ENCODE assay signal across 19 mouse cellular contexts in the genomic region with DNA sequence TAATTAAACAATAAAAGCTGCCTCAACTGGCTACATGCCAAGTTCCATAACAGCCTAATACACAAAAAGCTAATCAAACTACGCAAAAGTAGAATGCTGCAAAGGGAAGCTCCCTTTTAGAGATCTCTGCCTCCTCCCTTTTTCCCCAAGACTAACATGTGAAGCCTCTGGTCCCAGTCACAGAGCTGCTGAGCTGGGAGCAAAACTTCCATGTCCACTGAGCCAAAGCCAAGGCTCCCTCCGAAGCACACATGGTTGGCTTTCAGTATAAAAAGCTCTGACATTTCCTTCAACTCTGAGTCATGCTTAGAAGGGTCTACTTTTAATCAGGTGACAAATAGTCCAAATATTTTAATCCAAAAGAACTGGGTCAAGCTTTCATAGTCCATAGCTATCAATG. TPM values are rescaled to one million over a fixed set of nuclear protein-coding genes. Genes with fewer than 3 reads are reported as not detected.
A peak's percentile ranks its signal among the peaks of the same experiment; 100 is the strongest.
DNase-seq lines count a peak whose midpoint lies in the region; ATAC-seq and TF ChIP-seq lines count a peak whose summit lies in the region.
"Had no signal": no experiment of that assay in that cellular context is flagged by ENCODE, and none has a peak within 500 bp of the region (broad histone marks: within the 10 kb centered on the region; RNA-seq: fewer than 3 reads in every experiment).

No protein-coding gene starts in this region.

- 0 out of 2 replicates have a peak, but pooled peaks cover 5% of the 10 kb centered on the region for H3K4me1 ChIP-seq in hindbrain, postnatal 0 days (ENCODE audit: insufficient read depth, low read length)
- H3K4me1 ChIP-seq in hindbrain, embryonic 16.5 days (ENCODE audit: control insufficient read depth, insufficient read depth, low read depth, low read length) = peaks cover 3% of the 10 kb centered on the region; the same call in 1 of the 2 replicates
- H3K4me1 ChIP-seq in liver, embryonic 13.5 days (replicated peaks) = peaks cover 47% of the 10 kb centered on the region
- H3K4me1 ChIP-seq: embryonic facial prominence, embryonic 10.5 days had no signal

- no peak overlapping the region for H3K4me2 ChIP-seq in hindbrain, postnatal 0 days (ENCODE audit: low read depth, low read length)
- H3K4me2 ChIP-seq in hindbrain, embryonic 16.5 days (ENCODE audit: low read length) = no peak overlapping the region
- H3K4me2 ChIP-seq in liver, embryonic 13.5 days = peak overlapping the region; percentile 24; the same call in 1 of the 2 replicates
- H3K4me2 ChIP-seq: heart, embryonic 12.5 days; lung, embryonic 15.5 days; neural tube, embryonic 12.5 days had no signal

- no peak overlapping the region for H3K4me3 ChIP-seq in hindbrain, postnatal 0 days (ENCODE audit: low read length)
- no peak overlapping the region for H3K4me3 ChIP-seq in hindbrain, embryonic 16.5 days (ENCODE audit: low read length)
- H3K4me3 ChIP-seq in liver, embryonic 13.5 days (replicated peaks) = no peak overlapping the region
- H3K4me3 ChIP-seq in layer of hippocampus, adult 2 months = no peak overlapping the region
- H3K4me3 ChIP-seq: embryonic facial prominence, embryonic 10.5 days; erythroblast, embryonic 14.5 days; heart, embryonic 12.5 days; lung, embryonic 15.5 days; neural tube, embryonic 12.5 days had no signal

- WGBS in hindbrain, postnatal 0 days = 40% methylated on average over 2 of the region's 2 CpGs
- 57% methylated on average over 2 of the region's 2 CpGs for WGBS in hindbrain, embryonic 16.5 days
- WGBS in liver, embryonic 13.5 days (ENCODE audit: insufficient replicate concordance) = 71% methylated on average over 2 of the region's 2 CpGs

- H3K27ac ChIP-seq in hindbrain, postnatal 0 days = no peak overlapping the region
- no peak overlapping the region for H3K27ac ChIP-seq in hindbrain, embryonic 16.5 days (ENCODE audit: low read depth, low read length)
- H3K27ac ChIP-seq in liver, embryonic 13.5 days = peak overlapping the region; percentile 77
- no peak overlapping the region for H3K27ac ChIP-seq in layer of hippocampus, adult 2 months
- H3K27ac ChIP-seq: embryonic facial prominence, embryonic 10.5 days; lung, embryonic 15.5 days; neural tube, embryonic 12.5 days had no signal

- H3K9ac ChIP-seq in hindbrain, postnatal 0 days (replicated peaks; ENCODE audit: low read length) = no peak overlapping the region
- no peak overlapping the region for H3K9ac ChIP-seq in hindbrain, embryonic 16.5 days (ENCODE audit: low read depth, low read length)
- peak overlapping the region; percentile 34; the same call in 1 of the 2 replicates for H3K9ac ChIP-seq in liver, embryonic 13.5 days
- H3K9ac ChIP-seq: heart, embryonic 12.5 days; lung, embryonic 15.5 days; neural tube, embryonic 12.5 days had no signal

- TF ChIP-seq CTCF in hindbrain, postnatal 0 days (IDR thresholded peaks at IDR 0.05; ENCODE audit: low read depth) = no peak
- no peak for TF ChIP-seq CTCF in layer of hippocampus, adult 2 months (conservative IDR thresholded peaks at IDR 0.05)

- peak; percentile 30 to 76 for DNase-seq in adrenal gland, adult (ENCODE audit: inconsistent age in 2 of 2, low spot score in 1 of 2)
- no peak for DNase-seq in adrenal gland, adult 18-20 months (ENCODE audit: low spot score in 2 of 2)
- DNase-seq in hindbrain, postnatal 0 days (ENCODE audit: low spot score) = peak; percentile 12
- peak; percentile 24 for DNase-seq in 3T3-L1 (ENCODE audit: low read depth, low spot score)
- DNase-seq in liver, embryonic 13.5 days = no peak
- DNase-seq in layer of hippocampus, adult 2 months (ENCODE audit: low spot score in 2 of 2) = no peak
- no peak for DNase-seq in layer of hippocampus, postnatal 25 days (ENCODE audit: extremely low spot score in 1 of 2, low spot score in 1 of 2)
- DNase-seq: gastrocnemius, postnatal 25 days; heart, postnatal 4 days; kidney, postnatal 14 days; layer of hippocampus, postnatal 36 days had no signal

- no peaks in the 10 kb centered on the region for H3K36me3 ChIP-seq in hindbrain, postnatal 0 days (ENCODE audit: insufficient read depth, low read length)
- no peaks in the 10 kb centered on the region for H3K36me3 ChIP-seq in hindbrain, embryonic 16.5 days (ENCODE audit: control insufficient read depth, insufficient read depth, low read length)
- H3K36me3 ChIP-seq in liver, embryonic 13.5 days = no peaks in the 10 kb centered on the region
- H3K36me3 ChIP-seq: lung, embryonic 15.5 days; neural tube, embryonic 12.5 days had no signal

- H3K9me3 ChIP-seq in hindbrain, postnatal 0 days (ENCODE audit: low read length) = no peaks in the 10 kb centered on the region
- no peaks in the 10 kb centered on the region for H3K9me3 ChIP-seq in hindbrain, embryonic 16.5 days (ENCODE audit: control insufficient read depth, low read length)
- no peaks in the 10 kb centered on the region for H3K9me3 ChIP-seq in liver, embryonic 13.5 days (replicated peaks)
- H3K9me3 ChIP-seq: embryonic facial prominence, embryonic 10.5 days; heart, embryonic 12.5 days; lung, embryonic 15.5 days; neural tube, embryonic 12.5 days had no signal

- no peaks in the 10 kb centered on the region for H3K27me3 ChIP-seq in hindbrain, postnatal 0 days (ENCODE audit: insufficient read depth, low read length)
- H3K27me3 ChIP-seq in hindbrain, embryonic 16.5 days (replicated peaks; ENCODE audit: control insufficient read depth, insufficient read depth, low read length) = no peaks in the 10 kb centered on the region
- H3K27me3 ChIP-seq in liver, embryonic 13.5 days = no peaks in the 10 kb centered on the region
- H3K27me3 ChIP-seq: CH12.LX; heart, embryonic 12.5 days; lung, embryonic 15.5 days; neural tube, embryonic 12.5 days had no signal

- ATAC-seq in hindbrain, postnatal 0 days = no peak
- ATAC-seq in hindbrain, embryonic 16.5 days = no peak
- peak; percentile 32; the same call in 1 of the 2 replicates for ATAC-seq in liver, embryonic 13.5 days (ENCODE audit: low read depth)
- ATAC-seq: activated CD4-positive, CD25-positive, alpha-beta regulatory T cell, adult 4 months had no signal

RNA-seq across cellular contexts. Expression of a gene that starts 14.2 kb away (rescaled TPM):
- 10 to 100 TPM; 55.0 to 56.0 TPM for total RNA-seq in adrenal gland, adult 18-20 months (2021)
- total RNA-seq in hindbrain, postnatal 0 days (2014; rRNA removed) = 59.4 and 61.6 TPM in 2 replicates
- polyA plus RNA-seq in hindbrain, postnatal 0 days (2015; fragmentation: Nextera tagmentation; extraction: Ambion mirVana) = 28.3 and 29.8 TPM in 2 replicates
- 30.7 and 32.1 TPM in 2 replicates for polyA plus RNA-seq in hindbrain, embryonic 16.5 days (2015; fragmentation: Nextera tagmentation; extraction: Ambion mirVana)
- 8.8 and 9.1 TPM in 2 replicates for polyA plus RNA-seq in liver, embryonic 13.5 days (2015; fragmentation: Nextera tagmentation; extraction: Ambion mirVana)
- total RNA-seq in layer of hippocampus, adult 2 months (2021) = 10 to 100 TPM; 87.2 to 91.1 TPM
- total RNA-seq in layer of hippocampus, postnatal 25 days (2021) = 10 to 100 TPM; 75.3 to 89.6 TPM

Comparison
In these comparisons a context has a peak if more than half of its experiments do, and no peak if none do; other contexts are left out.
1. DNase-seq: peak in adrenal gland, adult (2 of 2), hindbrain, postnatal 0 days (single experiment) and 3T3-L1 (single experiment); none in adrenal gland, adult 18-20 months (0 of 2), liver, embryonic 13.5 days (single experiment), layer of hippocampus, adult 2 months (0 of 2) and layer of hippocampus, postnatal 25 days (0 of 2).